Mouse (Mus musculus) heart, adult 18-20 months (tissue): ENCODE measurements at regions not wholly inside any gene's neighbourhood (a gene's known extent, or its start where the extent isn't known, plus 50 kb on each side); places are given as distances from the start of the nearest gene placed in this dataset.
"Not testable (repeated sequence)": the region's sequence is repeated elsewhere in the genome, so short reads cannot be mapped to it uniquely, and the experiment has no call there.

Experiments
- DNase-seq, 2 experiments: peaks; one replicate each; pipeline ENCODE4 v3.0.0; 2021 to 2022; ENCODE audit warnings: mixed read lengths in 1 of 2

DNA sequence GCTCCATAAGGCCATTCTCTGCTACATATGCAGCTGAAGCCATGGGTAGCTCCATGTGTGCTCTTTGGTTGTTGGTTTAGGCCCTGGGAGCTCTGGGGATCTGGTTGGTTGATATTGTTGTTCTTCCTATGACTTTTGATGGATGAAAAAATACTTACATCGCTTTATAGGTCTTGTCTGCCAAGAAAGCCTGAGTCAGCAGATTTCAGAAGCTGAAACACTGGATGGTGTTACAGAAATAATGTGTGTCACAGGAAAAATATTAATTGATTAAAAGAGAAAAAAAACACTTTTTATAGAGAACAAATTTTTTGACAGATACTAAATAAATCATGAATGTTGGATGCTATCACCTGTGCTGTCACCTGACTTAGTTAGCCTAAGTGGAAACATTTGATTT is 52.4 kb upstream of the Plxna2 start:
- DNase-seq: no peak

- no peak for DNase-seq
These were observed 54.1 kb upstream of the Plxna2 start for GRCm38 (mm10) chr1:194563946-194564345.

DNA sequence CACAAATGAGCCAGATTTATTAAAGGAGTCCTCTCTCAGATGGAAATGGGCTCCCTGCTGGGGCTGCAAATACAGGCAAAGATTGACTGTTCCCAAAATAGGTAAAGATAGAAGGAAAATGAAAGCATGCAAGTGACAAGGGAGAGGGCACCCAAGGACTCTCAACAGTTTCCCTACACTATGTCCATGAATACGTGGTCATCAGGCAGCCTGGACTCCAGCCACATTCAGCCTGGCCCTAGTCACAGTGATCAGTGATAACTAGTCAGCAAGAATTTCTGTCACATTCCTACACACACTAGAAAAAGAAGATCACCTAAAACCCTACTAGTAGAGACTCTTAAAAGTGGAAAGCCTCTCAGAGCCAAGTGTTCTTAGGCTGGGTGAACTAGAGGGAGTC is 56.9 kb upstream of the Plxna2 start:
- peak; percentile 19 to 37 for DNase-seq

- no peak for DNase-seq
These were observed 69.4 kb upstream of the Plxna2 start for GRCm38 (mm10) chr1:194548661-194549060.

DNA sequence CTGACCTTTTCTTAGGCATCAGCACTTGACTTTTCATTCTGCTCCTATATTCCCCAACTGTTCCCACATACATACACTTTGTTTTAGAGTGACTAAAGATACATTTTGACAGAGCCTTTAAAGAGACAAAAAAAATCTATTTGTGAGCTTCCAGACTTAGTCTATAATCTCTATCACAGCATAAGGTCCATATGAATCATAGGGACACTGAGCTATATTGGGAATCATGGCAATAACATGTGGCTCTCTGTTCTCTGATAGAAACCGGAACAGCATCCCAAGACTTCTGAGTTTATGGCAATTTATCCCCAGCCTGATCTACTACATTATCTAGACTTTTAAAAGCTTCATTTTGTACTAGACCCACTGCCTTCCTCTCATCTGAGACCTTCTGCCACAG is 69.8 kb upstream of the Plxna2 start:
- DNase-seq: no peak

DNA sequence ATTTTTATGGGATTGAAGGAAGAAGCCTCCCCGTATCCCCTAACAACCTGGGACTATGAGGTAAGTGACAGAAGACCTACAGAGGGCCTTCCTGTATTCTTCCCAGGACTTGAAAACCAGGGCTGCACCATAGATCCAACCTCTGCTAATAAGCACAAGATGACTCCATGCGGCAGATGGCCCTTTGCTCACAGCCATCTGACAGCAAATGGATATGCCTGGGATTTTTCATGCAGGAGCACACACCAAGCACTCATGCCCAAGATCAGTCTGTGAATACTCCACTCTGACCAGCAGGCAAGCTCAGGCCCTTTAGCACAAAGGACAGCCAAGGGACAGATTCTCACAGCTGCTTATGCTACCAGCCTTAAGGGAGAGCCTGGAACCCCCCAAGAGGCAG is 77.1 kb upstream of the Plxna2 start:
- no peak for DNase-seq

DNA sequence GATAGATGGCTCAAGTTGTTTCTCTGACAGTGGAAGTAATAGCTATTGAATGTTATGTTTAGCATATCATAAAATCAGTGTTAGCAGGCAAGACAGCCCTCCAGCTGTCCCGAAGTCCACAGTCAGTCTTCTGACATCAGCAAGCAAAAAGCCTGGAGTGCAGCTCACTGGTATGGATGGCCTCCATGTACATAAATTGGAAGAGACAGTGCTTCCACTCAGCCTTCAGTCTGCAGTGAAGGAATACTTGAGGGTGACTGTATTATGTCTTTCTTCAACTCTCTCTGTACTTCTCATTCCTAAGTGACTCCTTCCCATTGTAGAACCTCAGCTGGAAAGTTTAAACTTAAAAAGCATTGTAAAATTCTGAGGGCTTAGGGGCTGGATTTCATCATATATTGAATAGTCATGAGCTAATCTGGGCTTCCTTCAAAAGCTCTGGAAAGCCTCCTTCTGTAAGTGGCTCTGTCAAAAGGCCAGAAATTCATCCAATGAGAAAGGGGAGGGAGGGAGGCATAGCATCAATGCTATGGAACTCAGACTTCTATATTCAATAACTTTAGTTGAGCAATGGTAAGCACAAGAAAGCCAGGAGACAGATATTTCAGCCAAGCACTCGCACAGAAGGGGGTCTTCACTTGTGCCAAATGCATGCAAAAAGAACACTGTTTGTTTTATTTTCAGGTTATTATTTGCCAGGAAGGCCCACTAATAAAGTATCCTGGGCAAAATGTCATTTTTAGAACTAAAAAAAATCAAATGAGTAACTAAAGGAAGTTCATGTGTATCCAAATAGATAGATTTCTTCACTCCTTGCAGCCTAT is 90.5 kb upstream of the Plxna2 start:
- no peak for DNase-seq

DNA sequence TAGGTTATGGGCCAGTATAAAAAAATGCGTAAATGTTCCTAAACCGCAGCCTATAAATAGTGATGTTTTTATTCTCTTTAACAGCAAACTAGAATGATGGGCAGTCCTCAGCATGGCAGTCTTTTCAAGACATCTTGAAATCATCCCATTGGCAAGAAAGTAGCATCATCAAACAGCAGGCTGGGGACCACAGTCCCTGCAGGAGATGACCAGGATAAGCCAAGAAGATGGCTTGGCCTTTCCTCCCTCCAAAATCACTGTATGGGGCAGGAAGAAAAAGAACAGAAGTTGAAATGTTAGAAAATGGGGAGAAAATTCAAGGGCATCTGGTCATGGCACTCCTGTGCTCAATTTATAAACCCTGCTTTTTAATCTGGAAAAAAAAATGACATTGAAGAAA is 93.0 kb upstream of the Plxna2 start:
- no peak for DNase-seq

DNA sequence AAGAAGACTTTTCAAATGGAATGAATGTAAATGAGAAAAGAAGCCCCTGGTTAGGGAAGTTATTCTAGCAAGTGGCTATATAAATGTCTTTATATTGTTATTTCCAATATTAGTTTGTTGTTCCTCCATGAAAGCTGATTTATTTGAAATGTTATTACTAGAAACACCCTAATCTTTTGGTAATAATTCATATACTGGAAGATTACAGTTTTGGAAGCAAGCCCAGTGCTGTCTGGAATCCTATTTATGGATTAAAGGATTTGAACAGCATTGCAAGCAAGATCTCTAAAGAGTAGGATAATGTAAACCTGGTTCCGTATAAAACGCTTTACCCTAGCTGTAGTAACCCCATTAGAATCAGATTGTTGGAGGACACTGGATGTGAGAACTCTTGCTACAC is 96.8 kb upstream of the Plxna2 start:
- DNase-seq: no peak

- DNase-seq: no peak
These were observed 98.4 kb upstream of the Plxna2 start for GRCm38 (mm10) chr1:194519509-194520220.

DNA sequence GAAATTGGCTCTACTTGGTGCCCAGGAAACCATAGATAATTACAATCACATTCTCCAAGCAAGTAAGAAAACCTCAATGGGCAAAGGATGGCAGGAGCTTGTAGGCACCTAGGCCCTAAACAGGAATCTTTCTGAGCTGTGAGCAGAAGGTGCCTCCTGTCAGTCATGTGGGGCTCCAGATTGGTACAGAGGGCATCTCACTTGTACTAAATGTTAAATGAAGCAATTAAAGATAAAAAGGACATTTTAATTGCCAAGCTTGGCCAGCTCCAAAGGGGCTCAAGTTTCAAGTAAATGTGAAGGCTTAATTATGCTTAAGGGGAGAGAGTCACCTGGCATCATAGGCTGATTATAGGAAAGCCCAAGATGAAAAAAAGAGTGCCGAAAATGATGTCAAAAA is 101.9 kb upstream of the Plxna2 start:
- DNase-seq: no peak

DNA sequence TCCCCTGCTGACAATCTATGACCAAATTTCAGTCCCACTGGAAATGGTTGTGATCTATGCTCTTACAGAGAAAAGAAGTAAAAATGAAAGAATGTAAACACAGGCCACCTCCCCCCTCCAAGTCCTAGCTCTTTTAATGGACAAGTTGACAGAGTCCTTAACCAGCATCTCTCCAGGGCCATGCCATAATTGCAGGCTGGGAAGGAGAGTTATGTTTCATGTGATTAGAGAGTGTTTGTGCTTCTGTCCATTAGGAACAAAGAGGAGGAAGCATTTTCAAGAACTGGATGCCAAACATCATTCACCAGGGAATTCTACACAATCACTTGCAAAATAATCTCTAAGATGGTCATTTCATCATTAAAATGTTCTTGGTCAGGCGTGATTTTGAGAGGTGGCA is 109.7 kb upstream of the Plxna2 start:
- DNase-seq: no peak

DNA sequence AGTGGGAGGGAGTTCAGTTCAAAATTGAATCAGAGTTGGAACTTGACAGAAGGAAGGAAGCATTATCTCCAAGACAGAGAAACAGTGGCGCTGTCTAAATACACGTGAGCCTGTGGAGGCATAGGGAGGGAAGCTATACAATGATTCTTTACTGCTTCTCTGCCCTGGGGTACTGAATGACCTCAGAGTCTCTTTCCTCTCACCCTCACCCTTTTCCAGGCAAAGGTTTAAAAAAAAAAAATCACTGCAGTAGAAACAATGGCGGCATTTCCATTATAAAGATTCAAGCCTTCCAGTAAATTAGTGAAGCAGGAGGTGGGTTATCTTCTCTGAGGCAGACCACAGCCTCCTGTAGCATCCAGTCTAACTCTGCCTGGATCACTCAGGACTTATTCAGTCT is 112.2 kb upstream of the Plxna2 start:
- DNase-seq: no peak

DNA sequence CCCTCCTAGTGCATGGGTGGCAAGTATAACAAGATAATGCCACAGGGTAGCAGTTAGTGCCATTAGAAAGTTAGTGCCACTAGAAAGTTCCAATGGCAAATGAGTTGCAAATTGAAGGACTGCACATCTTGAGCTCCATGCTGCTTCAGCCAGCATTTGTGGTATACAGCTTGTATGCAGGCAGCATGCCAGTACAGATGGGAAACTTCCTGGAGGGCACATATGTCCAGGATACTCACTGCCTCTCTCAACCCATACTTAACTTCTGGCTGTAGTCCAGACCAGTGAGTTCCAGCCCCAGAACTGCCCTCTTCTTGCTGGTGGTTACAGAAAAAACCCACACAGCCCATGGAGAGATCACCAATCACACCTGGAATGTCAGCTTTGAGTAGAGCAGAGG is 113.8 kb upstream of the Plxna2 start:
- no peak for DNase-seq

DNA sequence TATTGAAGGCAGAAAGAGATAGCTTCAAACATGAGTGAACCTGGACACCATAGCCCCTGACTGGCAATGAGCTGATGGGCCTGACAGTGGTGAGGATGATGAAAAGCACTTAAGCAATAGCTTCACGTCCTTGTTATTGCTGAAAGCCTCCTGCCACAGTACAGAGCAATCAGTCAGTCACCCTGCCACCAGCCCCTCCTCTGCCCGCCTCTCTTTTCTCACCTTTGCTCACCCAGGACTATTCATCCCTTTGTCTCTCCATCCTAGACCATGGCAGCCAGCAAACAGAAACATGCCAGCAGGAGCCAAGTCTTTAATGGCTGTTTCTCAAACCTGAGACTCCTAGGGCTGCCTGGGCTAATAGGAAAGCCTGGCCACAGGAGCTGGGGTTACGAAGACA is 114.5 kb upstream of the Plxna2 start:
- no peak for DNase-seq

DNA sequence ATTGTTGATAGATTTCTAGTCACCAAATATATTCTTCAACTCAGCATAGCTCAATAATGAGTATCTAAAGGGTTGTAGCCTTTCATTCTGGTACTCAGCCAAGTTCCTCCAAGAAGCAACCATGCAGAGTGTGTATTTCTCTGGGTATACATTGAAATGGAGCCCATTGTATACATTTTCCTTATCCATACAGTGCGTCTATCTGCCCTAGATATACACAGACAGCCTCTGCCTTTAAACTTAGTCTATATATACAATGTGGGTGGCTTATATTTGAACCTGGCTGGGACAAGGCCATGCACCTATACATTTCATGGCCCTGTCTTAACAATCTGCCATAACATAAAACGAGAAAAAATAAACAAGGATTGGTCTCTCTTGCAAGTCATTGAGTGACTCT is 121.6 kb upstream of the Plxna2 start:
- DNase-seq: no peak

DNA sequence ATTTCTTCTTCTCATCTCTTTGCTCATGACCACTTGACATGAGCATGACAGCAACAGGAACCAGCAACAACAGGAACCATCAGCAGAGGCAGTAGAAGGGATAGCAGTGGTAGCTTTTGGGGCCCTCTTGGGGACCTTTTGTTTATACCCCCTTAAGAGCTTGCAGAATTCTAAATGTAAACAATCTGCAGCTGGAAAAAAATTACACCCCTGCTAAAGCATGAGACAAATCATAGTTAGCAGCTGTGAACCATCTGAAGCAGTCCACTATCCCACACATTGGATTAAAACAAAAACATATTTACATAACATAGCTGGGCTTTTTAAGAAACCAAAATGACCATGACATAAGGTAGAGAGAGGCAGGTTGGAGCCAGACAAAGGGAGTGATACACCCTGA is 126.9 kb upstream of the Plxna2 start:
- DNase-seq: no peak

DNA sequence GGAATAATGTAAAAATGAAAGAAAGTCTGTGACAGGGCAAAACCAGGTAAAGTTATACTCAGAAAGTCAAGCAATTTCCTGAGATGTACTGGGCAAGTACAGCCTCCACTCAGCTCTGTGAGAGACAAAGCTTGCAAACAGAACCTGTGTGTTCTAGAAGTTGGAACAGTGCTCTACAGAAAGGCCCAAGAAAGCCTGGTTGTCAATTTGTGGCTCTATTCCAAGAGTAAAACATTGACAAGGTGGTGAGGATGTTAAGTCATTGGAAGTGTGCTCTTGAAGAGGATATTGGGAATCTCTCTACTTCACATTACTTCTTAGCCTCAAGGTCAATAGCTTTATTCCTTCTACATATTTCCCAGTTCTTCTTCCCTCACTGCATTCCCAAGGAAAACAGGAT is 129.9 kb upstream of the Plxna2 start:
- no peak for DNase-seq

GRCm38 (mm10) chr1:194482717-194483059 is 135.3 kb upstream of the Plxna2 start:
- no peak for DNase-seq

- DNase-seq: peak; percentile 17 to 43
These were observed 135.9 kb upstream of the Plxna2 start for GRCm38 (mm10) chr1:194482001-194482716.

DNA sequence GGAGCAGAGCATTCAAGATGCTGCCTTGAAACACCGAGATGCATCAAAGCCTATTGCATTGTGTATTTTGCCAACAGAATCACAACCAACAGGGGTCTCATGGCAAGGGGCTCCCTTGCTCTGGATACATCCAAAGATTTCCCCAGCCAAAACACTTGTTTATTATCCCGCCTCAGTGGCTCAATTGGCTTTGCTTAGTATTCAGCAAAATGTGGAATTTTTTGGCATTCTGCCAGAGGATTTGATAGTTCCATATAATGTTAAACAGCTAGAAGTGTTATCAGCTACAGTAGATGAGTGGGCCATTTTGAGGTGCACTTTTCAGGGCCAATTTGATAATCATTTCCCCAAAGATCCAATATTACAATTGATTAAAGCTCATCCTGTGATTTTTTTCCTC is 146.7 kb upstream of the Plxna2 start:
- DNase-seq: not testable (repeated sequence)

GRCm38 (mm10) chr1:194452480-194452879 is 165.5 kb upstream of the Plxna2 start:
- DNase-seq: no peak

- no peak for DNase-seq
These were observed 174.3 kb upstream of the Plxna2 start for GRCm38 (mm10) chr1:194443681-194444080.
